Comparison of ENCODE assay signal across 8 mouse cellular contexts in genomic region chr1:74303509-74304338, GRCm38 (mm10). TPM values are rescaled to one million over a fixed set of nuclear protein-coding genes. Genes with fewer than 3 reads are reported as not detected.
A peak's percentile ranks its signal among the peaks of the same experiment; 100 is the strongest.
DNase-seq lines count a peak whose midpoint lies in the region; ATAC-seq and TF ChIP-seq lines count a peak whose summit lies in the region.

No protein-coding gene starts in this region.

- ATAC-seq in erythroid progenitor cell, adult 5-6 weeks (replicated peaks; ENCODE audit: low FRiP score, poor library complexity, severe bottlenecking): peak; percentile 89
- peak; percentile 84 for ATAC-seq in heart, postnatal 0 days (ENCODE audit: insufficient read depth, low read depth)
- peak; percentile 92 for ATAC-seq in lung, embryonic 16.5 days (ENCODE audit: low read depth)

- H3K4me1 ChIP-seq in brown adipose tissue, adult 24 weeks (ENCODE audit: control insufficient read depth, insufficient read depth, insufficient read length, low read length): peaks cover 34% of the 10 kb centered on the region
- H3K4me1 ChIP-seq in heart, postnatal 0 days (ENCODE audit: control insufficient read depth, insufficient read depth): peaks cover 47% of the 10 kb centered on the region
- H3K4me1 ChIP-seq in lung, embryonic 16.5 days (replicated peaks; ENCODE audit: control insufficient read depth, insufficient read depth, low read length): peaks cover 42% of the 10 kb centered on the region
- H3K4me1 ChIP-seq in olfactory bulb, adult 2 months (ENCODE audit: control insufficient read depth, insufficient read depth, low read length): peaks cover 21% of the 10 kb centered on the region

- peak overlapping the region; percentile 67 for H3K4me2 ChIP-seq in heart, postnatal 0 days (ENCODE audit: low read depth, low read length)
- H3K4me2 ChIP-seq in lung, embryonic 16.5 days (ENCODE audit: low read depth, low read length): peak overlapping the region; percentile 77

- no peak for TF ChIP-seq POLR2A in olfactory bulb, adult 2 months (IDR thresholded peaks at IDR 0.05; ENCODE audit: insufficient read depth, low read depth, low read length)

- H3K27ac ChIP-seq in brown adipose tissue, adult 24 weeks (replicated peaks; ENCODE audit: low read depth, low read length): peak overlapping the region; percentile 99
- peak overlapping the region; percentile 91 for H3K27ac ChIP-seq in heart, postnatal 0 days (ENCODE audit: low read depth)
- peak overlapping the region; percentile 96 for H3K27ac ChIP-seq in lung, embryonic 16.5 days (ENCODE audit: low read length)
- H3K27ac ChIP-seq in olfactory bulb, adult 2 months (ENCODE audit: insufficient read depth, low read depth, low read length): 0 out of 2 replicates have a peak overlapping the region, but pooled peaks have one; percentile 34

- H3K27me3 ChIP-seq in heart, postnatal 0 days (ENCODE audit: control insufficient read depth, insufficient read depth, low read length): no peaks in the 10 kb centered on the region
- H3K27me3 ChIP-seq in lung, embryonic 16.5 days (ENCODE audit: control insufficient read depth, insufficient read depth, low read depth, low read length): no peaks in the 10 kb centered on the region

- H3K9me3 ChIP-seq in heart, postnatal 0 days (replicated peaks; ENCODE audit: control insufficient read depth, low read length): no peaks in the 10 kb centered on the region
- H3K9me3 ChIP-seq in lung, embryonic 16.5 days (ENCODE audit: control insufficient read depth, low read length): no peaks in the 10 kb centered on the region

- peak; percentile 15 for TF ChIP-seq CTCF in heart, postnatal 0 days (IDR thresholded peaks at IDR 0.05; ENCODE audit: low read depth)
- no peak for TF ChIP-seq CTCF in olfactory bulb, adult 2 months (IDR thresholded peaks at IDR 0.05; ENCODE audit: insufficient read depth, low read depth, low read length)

- peak overlapping the region; percentile 83 for H3K9ac ChIP-seq in heart, postnatal 0 days (replicated peaks; ENCODE audit: low read depth, low read length)
- peak overlapping the region; percentile 93 for H3K9ac ChIP-seq in lung, embryonic 16.5 days (ENCODE audit: low read length)

- TF ChIP-seq EP300 in heart, postnatal 0 days (IDR thresholded peaks at IDR 0.05; ENCODE audit: low read depth): peak; percentile 45; the same call in 1 of the 2 replicates

- under 1% methylated on average over 56 of the region's 56 CpGs for WGBS in heart, postnatal 0 days
- under 1% methylated on average over 56 of the region's 56 CpGs for WGBS in lung, embryonic 16.5 days
- WGBS in olfactory bulb, adult 2 months: 10% methylated on average over 56 of the region's 56 CpGs

- H3K36me3 ChIP-seq in heart, postnatal 0 days (replicated peaks; ENCODE audit: control insufficient read depth, insufficient read depth, low read length): 0 out of 2 replicates have a peak, but pooled peaks cover under 1% of the 10 kb centered on the region
- H3K36me3 ChIP-seq in lung, embryonic 16.5 days (ENCODE audit: control insufficient read depth, insufficient read depth, low read length): no peaks in the 10 kb centered on the region

- H3K4me3 ChIP-seq in brown adipose tissue, adult 24 weeks (ENCODE audit: insufficient read depth, low read depth, low read length): peak overlapping the region; percentile 98
- peak overlapping the region; percentile 64 for H3K4me3 ChIP-seq in heart, postnatal 0 days (ENCODE audit: low read depth, low read length)
- H3K4me3 ChIP-seq in lung, embryonic 16.5 days (ENCODE audit: low read length): peak overlapping the region; percentile 84
- peak overlapping the region; percentile 55 for H3K4me3 ChIP-seq in olfactory bulb, adult 2 months (ENCODE audit: insufficient read depth, low read depth, low read length)

- peak; percentile 58 for DNase-seq in ES-CJ7 (ENCODE audit: low read depth, low spot score)
- DNase-seq in heart, postnatal 0 days (ENCODE audit: low spot score): peak; percentile 60
- DNase-seq in kidney, postnatal 14 days: peak; percentile 89
- DNase-seq in thymus, postnatal 25 days: peak; percentile 41

RNA-seq across cellular contexts. Expression of gene Tmbim1, which starts 1.7 kb away (rescaled TPM):
- 34.6 and 41.7 TPM in 2 replicates for polyA plus RNA-seq in brown adipose tissue, adult 24 weeks (2012; ENCODE audit: insufficient read depth, insufficient read length, missing spikeins)
- not detected in 2 replicates for total RNA-seq in erythroid progenitor cell, adult 5-6 weeks (2015; ENCODE audit: low replicate concordance)
- 0.45 and 0.90 TPM in 2 replicates for total RNA-seq in erythroid progenitor cell, adult 5-6 weeks (2017; ENCODE audit: low replicate concordance)
- total RNA-seq in heart, postnatal 0 days (2014; rRNA removed; ENCODE audit: low replicate concordance): 55.7 and 100 TPM in 2 replicates
- polyA plus RNA-seq in heart, postnatal 0 days (2015; fragmentation: Nextera tagmentation; extraction: Ambion mirVana): 41.6 and 44.9 TPM in 2 replicates
- 57.9 and 63.0 TPM in 2 replicates for polyA plus RNA-seq in lung, embryonic 16.5 days (2015; fragmentation: Nextera tagmentation; extraction: Ambion mirVana)
- polyA plus RNA-seq in olfactory bulb, adult 2 months (2012; ENCODE audit: insufficient read depth, insufficient read length, low replicate concordance, missing spikeins): 36.6 TPM in 1 of 2 replicates, not detected in the other

RNA-seq across cellular contexts. Expression of gene Pnkd, which starts 19.0 kb away (rescaled TPM):
- 117 and 146 TPM in 2 replicates for polyA plus RNA-seq in brown adipose tissue, adult 24 weeks (2012; ENCODE audit: insufficient read depth, insufficient read length, missing spikeins)
- 6.5 and 12.2 TPM in 2 replicates for total RNA-seq in erythroid progenitor cell, adult 5-6 weeks (2015; ENCODE audit: low replicate concordance)
- total RNA-seq in erythroid progenitor cell, adult 5-6 weeks (2017; ENCODE audit: low replicate concordance): 0.76 and 1.8 TPM in 2 replicates
- 221 and 310 TPM in 2 replicates for total RNA-seq in heart, postnatal 0 days (2014; rRNA removed; ENCODE audit: low replicate concordance)
- polyA plus RNA-seq in heart, postnatal 0 days (2015; fragmentation: Nextera tagmentation; extraction: Ambion mirVana): 345 and 362 TPM in 2 replicates
- 123 and 126 TPM in 2 replicates for polyA plus RNA-seq in lung, embryonic 16.5 days (2015; fragmentation: Nextera tagmentation; extraction: Ambion mirVana)
- polyA plus RNA-seq in olfactory bulb, adult 2 months (2012; ENCODE audit: insufficient read depth, insufficient read length, low replicate concordance, missing spikeins): not detected in 2 replicates

RNA-seq across cellular contexts. Expression of gene Aamp, which starts 19.2 kb away (rescaled TPM):
- 66.7 and 77.7 TPM in 2 replicates for polyA plus RNA-seq in brown adipose tissue, adult 24 weeks (2012; ENCODE audit: insufficient read depth, insufficient read length, missing spikeins)
- total RNA-seq in erythroid progenitor cell, adult 5-6 weeks (2015; ENCODE audit: low replicate concordance): 12.6 and 14.3 TPM in 2 replicates
- 17.1 and 26.6 TPM in 2 replicates for total RNA-seq in erythroid progenitor cell, adult 5-6 weeks (2017; ENCODE audit: low replicate concordance)
- 125 and 146 TPM in 2 replicates for total RNA-seq in heart, postnatal 0 days (2014; rRNA removed; ENCODE audit: low replicate concordance)
- polyA plus RNA-seq in heart, postnatal 0 days (2015; fragmentation: Nextera tagmentation; extraction: Ambion mirVana): 162 and 165 TPM in 2 replicates
- polyA plus RNA-seq in lung, embryonic 16.5 days (2015; fragmentation: Nextera tagmentation; extraction: Ambion mirVana): 252 and 267 TPM in 2 replicates
- polyA plus RNA-seq in olfactory bulb, adult 2 months (2012; ENCODE audit: insufficient read depth, insufficient read length, low replicate concordance, missing spikeins): not detected in 2 replicates

RNA-seq across cellular contexts. Expression of gene Gpbar1, which starts 25.4 kb away (rescaled TPM):
- not detected in 2 replicates for polyA plus RNA-seq in brown adipose tissue, adult 24 weeks (2012; ENCODE audit: insufficient read depth, insufficient read length, missing spikeins)
- total RNA-seq in erythroid progenitor cell, adult 5-6 weeks (2015; ENCODE audit: low replicate concordance): not detected in 2 replicates
- total RNA-seq in erythroid progenitor cell, adult 5-6 weeks (2017; ENCODE audit: low replicate concordance): not detected in 2 replicates
- 0.27 TPM in 1 of 2 replicates, not detected in the other for total RNA-seq in heart, postnatal 0 days (2014; rRNA removed; ENCODE audit: low replicate concordance)
- 0.22 and 0.33 TPM in 2 replicates for polyA plus RNA-seq in heart, postnatal 0 days (2015; fragmentation: Nextera tagmentation; extraction: Ambion mirVana)
- polyA plus RNA-seq in lung, embryonic 16.5 days (2015; fragmentation: Nextera tagmentation; extraction: Ambion mirVana): 0.19 and 0.40 TPM in 2 replicates
- polyA plus RNA-seq in olfactory bulb, adult 2 months (2012; ENCODE audit: insufficient read depth, insufficient read length, low replicate concordance, missing spikeins): not detected in 2 replicates

RNA-seq across cellular contexts. Expression of gene Catip, which starts 58.2 kb away (rescaled TPM):
- polyA plus RNA-seq in brown adipose tissue, adult 24 weeks (2012; ENCODE audit: insufficient read depth, insufficient read length, missing spikeins): not detected in 2 replicates
- not detected in 2 replicates for total RNA-seq in erythroid progenitor cell, adult 5-6 weeks (2015; ENCODE audit: low replicate concordance)
- not detected in 2 replicates for total RNA-seq in erythroid progenitor cell, adult 5-6 weeks (2017; ENCODE audit: low replicate concordance)
- total RNA-seq in heart, postnatal 0 days (2014; rRNA removed; ENCODE audit: low replicate concordance): 0.12 TPM in 1 of 2 replicates, not detected in the other
- 0.51 and 0.61 TPM in 2 replicates for polyA plus RNA-seq in heart, postnatal 0 days (2015; fragmentation: Nextera tagmentation; extraction: Ambion mirVana)
- 1.9 and 3.0 TPM in 2 replicates for polyA plus RNA-seq in lung, embryonic 16.5 days (2015; fragmentation: Nextera tagmentation; extraction: Ambion mirVana)
- not detected in 2 replicates for polyA plus RNA-seq in olfactory bulb, adult 2 months (2012; ENCODE audit: insufficient read depth, insufficient read length, low replicate concordance, missing spikeins)

Comparison
In these comparisons a context has a peak if more than half of its experiments do, and no peak if none do; other contexts are left out.
1. Peak in every context shown above with its lines: DNase-seq, ATAC-seq, H3K4me3 ChIP-seq and H3K27ac ChIP-seq.
2. H3K27ac ChIP-seq: peak in every context shown above with its lines; median percentile 99 in brown adipose tissue, adult 24 weeks; 96 in lung, embryonic 16.5 days; 91 in heart, postnatal 0 days; 34 in olfactory bulb, adult 2 months.